Mouse (Mus musculus) Patski (cell line): ENCODE data around the gene Hcn3. TPM values are rescaled to one million over a fixed set of nuclear protein-coding genes. Genes with fewer than 3 reads are reported as not detected.

Experiments used
- ATAC-seq: fragments of 100-300 bp; one replicate; pipeline ENCODE4 v1.8.0; 2021
- CTCF ChIA-PET: fragments of 350-600 bp; sonication (Branson Sonifier 250); formaldehyde crosslinking; loops from one replicate; lab custom pipeline; 2022; ENCODE audit warnings: inconsistent platforms; lab: Charles Lee
- POLR2A ChIA-PET: fragments of 350-600 bp; sonication (Branson Sonifier 250); formaldehyde crosslinking; loops from one replicate; lab custom pipeline; 2022; ENCODE audit warnings: antibody characterized with exemption, inconsistent platforms; lab: Charles Lee
- DNase-seq: peaks from one replicate; pipeline ENCODE4 v3.0.0-alpha.2; 2011; ENCODE audit warnings: low read depth, low spot score
- H3K27me3 ChIP-seq: fragments of 371-371 bp; one replicate; pipeline ENCODE4 v1.5.1; 2021
- CTCF ChIP-seq: fragments of 100-300 bp; IDR thresholded peaks from one replicate; pipeline ENCODE4 v1.5.1; 2021
- in situ Hi-C: fragments of 300-500 bp; cut with MboI; formaldehyde crosslinking; loops from 3 replicates; pipeline ENCODE4 v1.11.1; 2018; ENCODE audit warnings: low pct_unique_long_range_greater_than_20kb, mixed read lengths
- polyA plus RNA-seq: library from polyadenylated mRNA; unstranded; gene quantifications from one replicate; pipeline ENCODE4 v1.2.3, GENCODE M21; 2021

Hcn3 gene
- polyA plus RNA-seq, 1 experiment from 2014 or later = 6.2 TPM

DNA sequence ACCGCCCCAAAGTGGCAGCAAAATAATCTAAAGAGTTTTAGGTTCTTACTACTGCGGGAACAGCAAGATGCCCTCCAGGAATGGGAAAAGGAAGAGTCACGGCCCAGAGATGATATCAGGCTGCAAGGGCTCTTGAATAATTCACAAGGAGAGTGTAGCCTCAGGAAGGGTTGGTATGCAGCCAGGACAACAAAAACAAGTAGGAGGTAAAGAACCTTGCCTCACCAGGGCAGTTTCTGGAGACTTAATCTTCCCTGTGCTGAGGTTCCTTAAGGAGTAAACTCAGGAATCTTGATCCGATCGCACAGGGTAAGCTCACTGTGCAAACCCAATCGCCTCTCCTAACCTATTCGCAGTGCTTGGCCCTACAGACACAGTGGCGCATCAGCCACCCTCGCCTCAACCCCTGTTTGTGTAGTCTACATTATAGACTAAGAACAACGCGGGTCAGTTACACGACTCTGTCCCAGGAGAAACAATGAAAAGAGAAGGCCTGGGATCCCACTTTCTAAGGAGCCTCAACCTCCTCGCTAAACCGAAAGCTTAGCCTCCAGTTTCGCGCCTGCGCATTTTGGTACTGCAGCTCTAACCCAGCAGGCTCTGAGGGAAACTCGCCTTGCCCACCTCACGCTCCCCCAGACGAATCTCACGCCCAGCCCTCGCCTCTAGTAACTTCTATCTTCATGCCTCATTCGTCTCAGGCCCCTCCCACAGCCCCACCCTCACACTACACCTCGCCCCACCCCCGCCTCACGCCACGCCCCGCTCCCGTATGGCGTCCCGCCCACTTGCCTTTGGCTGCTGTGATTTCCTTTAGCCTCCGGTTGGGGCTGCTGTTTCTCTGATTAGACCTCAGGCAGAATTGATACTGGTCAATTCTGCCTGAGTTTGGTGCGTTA, 36.2 kb upstream of the Hcn3 start:
- peak; percentile 82 for TF ChIP-seq CTCF
- POLR2A ChIA-PET = interaction anchor here (1.2 to 2.3 kb wide), 2 partner anchors 18 to 38 kb away, joined by 3 to 10 read pairs; partner anchors contain the start of gene Thbs3
- no peaks in the 10 kb centered on the region for H3K27me3 ChIP-seq
- DNase-seq (peak; percentile 82), ATAC-seq (peak; percentile 73)
- in situ Hi-C loops = loop anchor here (10.0 kb wide), 1 partner anchor 251 kb away; no protein-coding TSS in a partner anchor
- CTCF ChIA-PET = interaction anchor here (0.6 to 1.9 kb wide), 9 partner anchors 10 to 106 kb away, joined by 3 to 5 read pairs (median 4); partner anchors contain the start of gene Krtcap2

DNA sequence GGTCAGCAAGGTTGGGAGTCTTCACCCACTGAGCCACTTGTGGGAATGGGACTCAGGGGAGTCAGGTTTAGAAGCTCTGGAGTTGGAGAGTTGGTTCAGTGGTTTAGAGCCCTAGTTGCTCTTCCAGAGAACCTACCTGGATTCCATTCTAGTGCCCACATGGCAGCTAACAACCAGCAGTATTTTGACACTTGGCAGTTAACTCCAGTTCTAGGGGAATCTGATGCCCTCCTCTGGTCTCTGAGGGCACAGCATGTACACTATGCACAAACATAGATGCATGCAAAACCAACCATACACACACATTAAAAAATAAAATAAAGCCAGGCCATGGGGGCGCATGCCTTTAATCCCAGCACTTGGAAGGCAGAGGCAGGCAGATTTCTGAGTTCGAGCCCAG, 33.9 kb upstream of the Hcn3 start:
- no peak for DNase-seq
- CTCF ChIA-PET = interaction anchor here (0.7 to 2.1 kb wide), 17 partner anchors 9 to 255 kb away, joined by 3 to 15 read pairs (median 5); partner anchors contain the start of genes Clk2, Pklr and Scamp3
- POLR2A ChIA-PET = interaction anchor here (0.6 to 1.5 kb wide), 4 partner anchors 52 to 104 kb away, joined by 3 to 4 read pairs (median 4); partner anchors contain the start of genes Krtcap2, Pklr and Trim46
- no peak for TF ChIP-seq CTCF
- H3K27me3 ChIP-seq = no peaks in the 10 kb centered on the region
- in situ Hi-C loops = loop anchor here (5.0 to 10.0 kb wide), 3 partner anchors 72 to 249 kb away; no protein-coding TSS in a partner anchor
- ATAC-seq = no peak

DNA sequence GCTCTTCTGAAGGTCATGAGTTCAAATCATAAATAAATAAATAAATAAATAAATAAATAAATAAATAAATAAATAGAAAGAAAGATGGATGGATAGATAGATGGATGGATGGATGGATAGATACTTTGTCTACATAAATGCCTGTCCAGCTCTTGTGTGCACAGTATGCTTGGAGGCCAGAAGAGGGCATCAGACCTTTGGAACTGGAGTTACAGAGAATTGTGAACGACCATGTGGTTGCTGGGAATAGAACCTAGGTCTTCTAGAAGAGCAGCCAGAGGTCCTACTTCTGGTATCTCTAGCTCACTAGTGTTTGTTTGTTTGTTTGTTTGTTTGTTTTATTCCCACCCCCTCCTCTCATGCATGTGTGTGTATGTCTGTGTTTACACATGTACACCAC, 33.4 kb upstream of the Hcn3 start:
- no peak for TF ChIP-seq CTCF
- no peak for ATAC-seq
- ChIA-PET POLR2A (interaction anchor here (0.6 to 1.5 kb wide), 3 partner anchors 79 to 110 kb away, joined by 3 to 4 read pairs (median 4); no protein-coding TSS in a partner anchor), CTCF (interaction anchor here (0.7 to 2.1 kb wide), 15 partner anchors 9 to 235 kb away, joined by 3 to 15 read pairs (median 5); partner anchors contain the start of genes Clk2, Pklr and Scamp3)
- in situ Hi-C loops = loop anchor here (5.0 to 10.0 kb wide), 3 partner anchors 71 to 249 kb away; no protein-coding TSS in a partner anchor
- H3K27me3 ChIP-seq = no peaks in the 10 kb centered on the region
- no peak for DNase-seq

DNA sequence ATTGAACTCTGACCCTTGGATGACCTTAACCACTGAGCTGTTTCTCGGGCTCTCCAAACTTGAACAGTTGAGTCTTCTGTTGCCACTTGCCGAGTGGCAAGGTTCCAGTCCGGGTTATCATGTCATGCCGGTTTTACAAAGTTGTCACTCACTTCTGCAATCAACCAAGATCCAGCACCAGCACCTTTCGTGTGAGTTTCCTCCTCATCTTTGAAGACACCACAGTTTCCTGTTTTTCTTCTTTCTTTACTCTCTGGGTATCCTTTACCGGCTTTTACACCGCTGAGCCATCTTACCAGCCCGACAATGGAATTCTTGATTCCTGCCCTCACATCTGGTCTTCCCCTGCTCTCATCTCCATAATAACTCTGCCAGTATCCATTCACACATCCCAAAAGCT, 30.4 kb upstream of the Hcn3 start:
- no peak for TF ChIP-seq CTCF
- no peak for DNase-seq
- no peak for ATAC-seq
- in situ Hi-C loops = loop anchor here (5.0 to 10.0 kb wide), 3 partner anchors 68 to 246 kb away; no protein-coding TSS in a partner anchor
- no peaks in the 10 kb centered on the region for H3K27me3 ChIP-seq
- POLR2A ChIA-PET = interaction anchor here (1.4 kb wide), 1 partner anchor 12 kb away, joined by 3 read pairs; no protein-coding TSS in a partner anchor
- CTCF ChIA-PET = interaction anchor here (1.2 kb wide), 1 partner anchor 54 kb away, joined by 3 read pairs; the partner anchor contains the start of gene Pklr

DNA sequence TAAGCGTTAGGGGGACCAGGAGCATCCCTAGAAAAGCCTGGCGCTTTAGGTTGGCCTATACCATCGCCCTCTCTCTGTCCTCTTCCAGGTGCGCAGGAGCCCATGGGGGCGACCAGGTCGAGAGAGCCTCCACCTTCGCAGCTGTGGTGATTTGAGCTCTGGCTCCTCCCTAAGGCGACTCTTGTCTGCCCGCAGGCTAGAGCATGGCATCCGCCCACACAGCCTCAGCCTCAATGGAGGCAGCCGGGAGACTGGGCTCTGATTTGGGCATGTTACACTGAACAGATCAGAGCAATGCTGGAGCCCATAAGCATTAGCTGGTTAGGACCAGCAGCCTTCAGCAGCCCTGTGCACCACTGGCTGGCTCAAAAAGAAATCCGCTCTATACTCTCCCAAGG, 28.5 kb upstream of the Hcn3 start:
- ATAC-seq = no peak
- CTCF ChIA-PET = interaction anchor here (1.1 to 2.9 kb wide), 3 partner anchors 10 to 73 kb away, joined by 3 to 12 read pairs (median 4); partner anchors contain the start of gene Scamp3
- POLR2A ChIA-PET = interaction anchor here (0.9 kb wide), 1 partner anchor 73 kb away, joined by 3 read pairs; no protein-coding TSS in a partner anchor
- in situ Hi-C loops = no loop called here
- no peaks in the 10 kb centered on the region for H3K27me3 ChIP-seq
- no peak for TF ChIP-seq CTCF
- no peak for DNase-seq

DNA sequence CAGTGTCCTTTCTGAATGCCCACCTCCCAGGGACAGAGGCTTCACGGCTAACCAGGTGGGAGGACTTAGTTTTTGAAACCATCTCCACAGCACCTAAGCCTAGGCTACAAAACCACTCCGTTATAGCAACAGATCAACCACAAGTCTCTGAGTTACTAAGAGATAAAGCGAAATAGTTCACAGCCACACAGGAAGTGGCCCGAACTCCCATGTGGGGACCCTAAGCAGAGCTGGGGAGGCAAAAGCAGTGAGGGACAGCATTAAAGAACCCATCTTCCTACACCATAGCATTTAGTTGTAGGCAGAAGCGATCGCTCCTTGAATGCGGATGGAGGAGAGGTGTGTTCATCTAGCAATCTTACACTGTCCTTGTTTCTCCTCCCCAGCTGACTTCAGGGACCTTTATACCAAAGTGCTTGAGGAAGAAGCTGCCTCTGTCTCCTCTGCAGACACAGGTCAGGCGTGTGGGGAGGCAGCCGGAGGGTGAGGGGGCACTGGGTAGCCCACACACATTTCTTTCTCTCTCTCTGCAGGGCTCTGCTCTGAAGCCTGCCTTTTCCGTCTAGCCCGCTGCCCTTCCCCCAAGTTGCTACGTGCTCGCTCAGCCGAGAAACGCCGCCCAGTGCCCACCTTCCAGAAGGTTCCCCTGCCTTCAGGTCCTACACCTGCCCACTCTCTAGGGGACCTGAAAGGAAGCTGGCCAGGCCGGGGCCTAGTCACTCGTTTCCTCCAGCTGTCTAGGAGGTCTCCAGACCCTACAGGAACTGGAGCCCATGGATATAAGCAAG, 27.9 kb upstream of the Hcn3 start:
- in situ Hi-C loops = no loop called here
- TF ChIP-seq CTCF = no peak
- peak; percentile 5 for ATAC-seq
- no peak for DNase-seq
- ChIA-PET POLR2A (interaction anchor here (1.4 kb wide), 1 partner anchor 11 kb away, joined by 6 read pairs; the partner anchor contains the start of gene Scamp3), CTCF (interaction anchor here (1.1 to 2.9 kb wide), 4 partner anchors 10 to 73 kb away, joined by 3 to 12 read pairs (median 4); partner anchors contain the start of gene Scamp3)
- H3K27me3 ChIP-seq = no peaks in the 10 kb centered on the region

DNA sequence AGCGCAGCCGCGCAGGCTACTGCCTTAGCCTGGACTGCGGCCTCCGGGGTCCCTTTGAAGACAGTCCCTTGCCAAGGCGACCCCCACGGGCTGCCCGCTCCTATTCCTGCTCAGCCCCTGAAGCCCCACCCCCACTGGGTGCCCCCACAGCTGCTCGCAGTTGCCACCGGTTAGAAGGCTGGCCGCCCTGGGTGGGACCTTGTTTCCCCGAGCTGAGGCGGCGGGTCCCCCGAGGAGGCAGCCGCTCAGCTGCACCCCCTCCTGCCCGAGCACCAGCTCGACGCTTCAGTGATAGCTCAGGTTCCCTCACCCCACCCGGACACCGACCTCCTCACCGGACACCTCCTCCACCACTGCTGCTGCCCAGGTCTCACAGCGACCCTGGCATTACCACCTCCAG, 27.2 kb upstream of the Hcn3 start:
- in situ Hi-C loops = no loop called here
- DNase-seq (no peak), ATAC-seq (no peak)
- CTCF ChIA-PET = interaction anchor here (1.1 to 2.9 kb wide), 5 partner anchors 9 to 66 kb away, joined by 3 to 12 read pairs (median 5); partner anchors contain the start of genes Hcn3 and Scamp3
- TF ChIP-seq CTCF = no peak
- POLR2A ChIA-PET = interaction anchor here (1.4 kb wide), 1 partner anchor 10 kb away, joined by 6 read pairs; the partner anchor contains the start of gene Scamp3
- H3K27me3 ChIP-seq = no peaks in the 10 kb centered on the region

DNA sequence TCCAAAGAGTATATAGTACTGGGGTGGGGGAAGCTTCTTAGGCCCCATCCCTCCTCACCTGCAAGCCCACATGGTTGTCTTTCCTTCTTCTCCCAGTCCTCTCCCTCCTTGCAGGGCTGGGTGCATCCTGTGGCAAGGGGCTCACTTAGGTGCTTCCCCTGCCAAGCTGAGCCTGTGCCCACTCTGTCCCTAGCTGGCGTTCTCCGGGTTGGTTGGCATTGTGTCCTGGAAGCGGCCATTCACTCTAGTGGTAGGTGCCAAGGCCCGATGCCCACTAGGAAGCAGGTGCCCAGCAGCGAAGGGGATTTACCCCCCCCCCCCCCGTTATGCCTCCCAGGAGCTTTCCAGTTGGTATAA, 23.9 kb upstream of the Hcn3 start:
- ATAC-seq = no peak
- no peak for TF ChIP-seq CTCF
- ChIA-PET CTCF (interaction anchor here (1.5 to 2.9 kb wide), 2 partner anchors 8 to 10 kb away, joined by 3 to 15 read pairs; no protein-coding TSS in a partner anchor), POLR2A (interaction anchor here (0.6 kb wide), 3 partner anchors 8 to 99 kb away, joined by 3 read pairs; no protein-coding TSS in a partner anchor)
- no peaks in the 10 kb centered on the region for H3K27me3 ChIP-seq
- DNase-seq = no peak
- in situ Hi-C loops = no loop called here
